Mouse (Mus musculus): ENCODE data around the gene Wnk2. TPM values are rescaled to one million over a fixed set of nuclear protein-coding genes. Genes with fewer than 3 reads are reported as not detected.

Gene Wnk2
- 1.2 and 1.4 TPM in 2 replicates for polyA plus RNA-seq (2015; fragmentation: Nextera tagmentation; extraction: Ambion mirVana)

DNA sequence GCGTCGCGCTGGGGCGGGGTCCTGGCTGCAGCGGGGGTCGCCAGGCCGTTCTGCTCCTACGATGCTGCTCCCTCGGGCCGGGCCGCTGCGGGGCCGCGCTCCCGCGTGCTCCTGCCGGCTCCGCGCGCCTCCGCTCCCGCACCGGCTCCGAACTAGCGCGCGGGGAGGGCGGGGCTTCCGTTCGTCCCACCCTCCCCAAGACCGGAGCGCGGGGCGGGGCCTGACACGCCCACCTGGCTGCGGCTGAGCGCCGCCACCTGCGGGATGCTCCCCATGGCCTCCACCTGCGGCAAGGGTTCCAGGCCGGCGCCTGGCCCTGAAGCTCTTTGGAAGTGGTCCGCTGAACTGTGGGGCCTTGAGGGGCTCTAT is at the start of gene Wnk2:
Wnk2 (minus strand) TSS at position 157 of the 369 bp plus-strand sequence.
- Histone ChIP-seq H3K27me3 (peaks cover 68% of the 10 kb centered on the region), H3K9me3 (replicated peaks) (no peaks in the 10 kb centered on the region), H3K27ac (0 out of 2 replicates have a peak within 1 kb of the TSS, but pooled peaks have one; percentile 22), H3K4me2 (peak within 1 kb of the TSS; percentile 99), H3K4me3 (replicated peaks) (peak within 1 kb of the TSS; percentile 73), H3K36me3 (no peaks in the 10 kb centered on the region), H3K9ac (peak within 1 kb of the TSS; percentile 67), H3K4me1 (peaks cover 41% of the 10 kb centered on the region)
- ATAC-seq (replicated peaks; ENCODE audit: low FRiP score): peak; percentile 75
- WGBS: under 1% methylated on average over 43 of the region's 43 CpGs

DNA sequence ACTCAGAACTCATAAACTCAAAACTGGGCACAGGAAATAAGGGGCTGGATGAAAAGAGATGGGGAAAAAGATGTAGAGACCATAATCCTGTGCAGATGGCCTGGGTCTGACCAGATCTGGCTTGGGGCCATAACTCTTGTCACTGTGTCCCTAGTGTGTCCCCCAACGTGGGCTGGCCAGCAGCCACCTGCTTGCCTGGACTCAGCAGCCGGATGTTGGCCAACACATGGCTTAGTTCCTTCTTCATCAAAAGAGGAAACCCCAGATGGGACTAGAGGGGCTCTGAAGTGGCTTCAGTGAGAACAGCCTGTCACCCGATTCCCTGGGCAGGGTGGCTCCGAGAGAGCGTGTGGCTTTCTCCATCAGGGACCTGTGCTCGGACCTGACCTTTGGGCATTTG is 49.0 kb upstream of the Wnk2 start:
- ATAC-seq (replicated peaks; ENCODE audit: low FRiP score): no peak
- no peak overlapping the region for H3K4me3 ChIP-seq (replicated peaks)
- H3K4me1 ChIP-seq: peaks cover 24% of the 10 kb centered on the region
- H3K4me2 ChIP-seq: no peak overlapping the region
- peaks cover 16% of the 10 kb centered on the region for H3K36me3 ChIP-seq
- H3K27me3 ChIP-seq: no peaks in the 10 kb centered on the region
- no peak overlapping the region for H3K27ac ChIP-seq
- H3K9me3 ChIP-seq (replicated peaks): no peaks in the 10 kb centered on the region
- no peak overlapping the region for H3K9ac ChIP-seq
- 70% methylated on average over 6 of the region's 6 CpGs for WGBS

DNA sequence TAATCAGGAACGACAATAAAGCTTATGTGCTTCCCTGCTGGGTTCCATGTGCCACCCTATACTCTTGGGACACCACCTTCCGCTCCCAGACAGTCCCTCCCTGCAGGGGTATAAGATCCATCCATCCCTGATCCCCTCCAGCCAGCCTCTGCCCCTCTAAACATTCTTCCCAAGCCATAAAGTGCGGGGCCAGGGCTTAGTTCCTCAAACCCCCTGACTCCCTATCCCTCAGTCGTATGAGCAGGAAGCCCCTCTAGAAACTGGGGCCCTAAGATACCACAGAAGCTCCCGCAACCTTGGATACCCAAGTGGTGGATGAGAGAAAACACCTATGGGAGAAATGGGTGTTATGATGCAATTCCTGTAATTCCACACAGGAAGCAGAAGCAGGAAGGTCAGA is 48.4 kb upstream of the Wnk2 start:
- ATAC-seq (replicated peaks; ENCODE audit: low FRiP score): no peak
- no peak overlapping the region for H3K27ac ChIP-seq

DNA sequence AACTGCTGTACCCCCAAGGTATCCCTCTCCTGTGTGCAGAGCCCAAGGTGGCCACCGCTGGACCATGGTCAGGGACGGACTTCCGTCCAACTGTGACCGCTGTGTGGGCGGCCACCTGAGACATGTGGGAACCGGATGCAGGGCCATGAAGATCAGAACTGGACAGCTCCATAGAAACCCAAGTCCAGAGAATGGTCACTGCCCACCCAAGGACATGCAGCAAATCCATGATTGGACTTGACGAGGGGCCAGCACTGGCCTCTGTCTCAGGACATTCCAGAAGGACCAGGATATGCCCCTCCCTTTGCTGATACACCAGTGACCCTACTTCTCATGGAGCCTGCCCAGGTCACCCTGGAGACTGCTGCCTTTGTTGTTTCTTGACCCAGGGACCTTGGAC is 47.8 kb upstream of the Wnk2 start:
- H3K27me3 ChIP-seq: no peaks in the 10 kb centered on the region
- H3K9me3 ChIP-seq (replicated peaks): no peaks in the 10 kb centered on the region
- H3K4me1 ChIP-seq: peaks cover 35% of the 10 kb centered on the region
- peaks cover 16% of the 10 kb centered on the region for H3K36me3 ChIP-seq
- no peak overlapping the region for H3K4me3 ChIP-seq (replicated peaks)
- H3K9ac ChIP-seq: no peak overlapping the region
- H3K4me2 ChIP-seq: no peak overlapping the region
- ATAC-seq (replicated peaks; ENCODE audit: low FRiP score): no peak
- WGBS: 47% methylated on average over 7 of the region's 7 CpGs
- H3K27ac ChIP-seq: no peak overlapping the region

More for the DNA sequence above, 48.4 kb upstream of the Wnk2 start:
- H3K4me1 ChIP-seq: peaks cover 29% of the 10 kb centered on the region
- peaks cover 16% of the 10 kb centered on the region for H3K36me3 ChIP-seq
- no peak overlapping the region for H3K9ac ChIP-seq
- no peak overlapping the region for H3K4me3 ChIP-seq (replicated peaks)
- no peak overlapping the region for H3K4me2 ChIP-seq
- no peaks in the 10 kb centered on the region for H3K9me3 ChIP-seq (replicated peaks)
- 86% methylated on average over 5 of the region's 5 CpGs for WGBS
- no peaks in the 10 kb centered on the region for H3K27me3 ChIP-seq

DNA sequence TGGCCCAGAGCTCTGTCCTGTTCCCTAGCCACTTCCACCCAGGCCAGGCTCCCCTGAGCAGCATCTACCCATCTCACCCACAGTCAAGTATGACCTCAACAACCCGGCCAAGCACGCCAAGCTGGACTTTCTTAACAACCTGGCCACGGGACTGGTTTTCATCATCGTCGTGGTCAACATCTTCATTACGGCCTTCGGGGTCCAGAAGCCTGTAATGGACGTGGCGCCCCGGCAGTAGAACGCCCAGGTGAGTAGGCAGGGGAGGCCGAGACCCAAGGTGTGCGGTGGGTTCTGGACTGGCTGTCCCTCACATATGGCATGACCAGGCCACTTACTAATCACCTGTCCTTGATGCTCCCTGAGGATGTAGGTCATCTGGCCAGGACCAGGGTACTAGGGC is 47.0 kb upstream of the Wnk2 start:
- no peak overlapping the region for H3K4me2 ChIP-seq
- H3K4me1 ChIP-seq: peaks cover 43% of the 10 kb centered on the region
- no peaks in the 10 kb centered on the region for H3K9me3 ChIP-seq (replicated peaks)
- no peak overlapping the region for H3K4me3 ChIP-seq (replicated peaks)
- no peak for ATAC-seq (replicated peaks; ENCODE audit: low FRiP score)
- H3K36me3 ChIP-seq: peaks cover 16% of the 10 kb centered on the region
- H3K9ac ChIP-seq: no peak overlapping the region
- no peak overlapping the region for H3K27ac ChIP-seq
- 95% methylated on average over 13 of the region's 13 CpGs for WGBS
- H3K27me3 ChIP-seq: no peaks in the 10 kb centered on the region

DNA sequence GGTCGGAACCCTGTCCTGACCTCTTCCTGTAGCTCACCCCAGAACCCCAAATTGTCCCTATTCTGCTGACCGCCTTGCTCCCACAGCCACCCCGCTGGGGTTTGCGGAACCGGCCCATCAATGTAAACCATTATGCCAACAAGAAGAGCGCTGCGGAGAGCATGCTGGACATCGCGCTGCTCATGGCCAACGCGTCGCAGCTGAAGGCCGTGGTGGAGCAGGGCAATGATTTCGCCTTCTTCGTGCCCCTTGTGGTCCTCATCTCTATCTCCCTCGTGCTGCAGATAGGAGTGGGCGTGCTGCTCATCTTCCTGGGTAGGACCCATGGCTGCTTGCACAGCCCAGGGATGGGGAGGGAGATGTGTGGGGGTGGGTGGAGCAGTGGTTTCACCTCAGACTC is 45.8 kb upstream of the Wnk2 start:
- Histone ChIP-seq H3K4me2 (no peak overlapping the region), H3K4me1 (peaks cover 55% of the 10 kb centered on the region), H3K9ac (no peak overlapping the region), H3K36me3 (peaks cover 16% of the 10 kb centered on the region), H3K9me3 (replicated peaks) (no peaks in the 10 kb centered on the region), H3K27ac (no peak overlapping the region), H3K27me3 (no peaks in the 10 kb centered on the region), H3K4me3 (replicated peaks) (no peak overlapping the region)
- no peak for ATAC-seq (replicated peaks; ENCODE audit: low FRiP score)
- 95% methylated on average over 17 of the region's 17 CpGs for WGBS

DNA sequence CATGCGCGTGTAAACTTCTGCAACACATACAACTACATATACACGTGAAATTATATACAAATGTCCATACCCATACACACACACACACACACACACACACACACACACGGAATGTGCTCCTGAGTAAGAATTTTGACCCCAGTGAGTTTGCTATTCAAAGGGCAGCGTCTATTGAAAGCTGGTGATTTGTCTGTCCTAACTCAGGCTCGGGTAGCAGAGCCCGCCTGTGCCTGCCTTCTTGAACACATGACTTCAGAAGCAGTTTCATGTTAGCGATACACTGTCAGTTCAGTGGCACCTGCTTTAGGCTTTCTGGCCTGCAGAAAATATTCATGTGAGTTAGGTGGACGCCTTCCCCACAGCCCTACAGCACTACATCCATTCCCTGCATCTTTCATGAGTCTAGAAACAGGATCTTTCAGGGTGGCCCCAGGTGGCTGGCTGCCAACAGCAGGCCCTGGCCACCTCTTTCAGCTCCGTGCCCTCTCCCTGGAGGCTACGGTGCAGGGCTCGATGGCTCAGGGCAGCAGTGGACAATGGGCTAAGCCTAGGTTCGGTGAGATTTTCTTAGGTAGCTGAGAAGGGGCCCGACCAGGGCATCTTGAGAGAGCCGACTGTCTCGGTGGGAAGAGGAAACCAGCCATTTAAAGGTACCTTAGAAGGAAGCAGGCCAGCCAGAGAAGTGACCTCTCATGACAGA is 44.5 kb upstream of the Wnk2 start:
- peaks cover 16% of the 10 kb centered on the region for H3K36me3 ChIP-seq
- no peak overlapping the region for H3K4me3 ChIP-seq (replicated peaks)
- 68% methylated on average over 16 of the region's 16 CpGs for WGBS
- peaks cover 63% of the 10 kb centered on the region for H3K4me1 ChIP-seq
- H3K9me3 ChIP-seq (replicated peaks): no peaks in the 10 kb centered on the region
- 0 out of 2 replicates have a peak overlapping the region, but pooled peaks have one; percentile 25 for H3K27ac ChIP-seq
- H3K9ac ChIP-seq: no peak overlapping the region
- H3K27me3 ChIP-seq: no peaks in the 10 kb centered on the region
- H3K4me2 ChIP-seq: no peak overlapping the region
- no peak for ATAC-seq (replicated peaks; ENCODE audit: low FRiP score)

DNA sequence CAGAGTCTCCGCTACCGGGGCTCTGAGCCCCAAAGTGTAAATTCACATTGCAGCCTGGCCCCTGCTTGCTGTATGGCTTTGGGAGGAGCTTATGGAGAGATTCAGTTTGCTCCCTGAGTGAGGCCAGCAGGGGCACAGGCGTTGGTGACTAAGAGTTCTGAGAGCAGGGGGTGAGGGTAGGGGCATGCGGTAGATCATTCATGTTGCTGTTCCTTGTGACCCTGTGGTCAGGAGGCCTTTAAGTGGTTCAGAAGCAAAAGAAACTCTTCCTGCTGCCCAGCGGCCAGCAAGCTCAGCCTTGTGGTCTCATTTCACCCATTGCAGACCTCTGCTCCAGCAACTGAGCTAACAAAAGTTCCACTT is 43.8 kb upstream of the Wnk2 start:
- 43% methylated on average over 5 of the region's 5 CpGs for WGBS
- Histone ChIP-seq H3K4me1 (peaks cover 69% of the 10 kb centered on the region), H3K9ac (no peak overlapping the region), H3K4me2 (no peak overlapping the region), H3K9me3 (replicated peaks) (no peaks in the 10 kb centered on the region), H3K4me3 (replicated peaks) (no peak overlapping the region), H3K27me3 (no peaks in the 10 kb centered on the region), H3K27ac (peak overlapping the region; percentile 86), H3K36me3 (peaks cover 16% of the 10 kb centered on the region)
- ATAC-seq (replicated peaks; ENCODE audit: low FRiP score): no peak

DNA sequence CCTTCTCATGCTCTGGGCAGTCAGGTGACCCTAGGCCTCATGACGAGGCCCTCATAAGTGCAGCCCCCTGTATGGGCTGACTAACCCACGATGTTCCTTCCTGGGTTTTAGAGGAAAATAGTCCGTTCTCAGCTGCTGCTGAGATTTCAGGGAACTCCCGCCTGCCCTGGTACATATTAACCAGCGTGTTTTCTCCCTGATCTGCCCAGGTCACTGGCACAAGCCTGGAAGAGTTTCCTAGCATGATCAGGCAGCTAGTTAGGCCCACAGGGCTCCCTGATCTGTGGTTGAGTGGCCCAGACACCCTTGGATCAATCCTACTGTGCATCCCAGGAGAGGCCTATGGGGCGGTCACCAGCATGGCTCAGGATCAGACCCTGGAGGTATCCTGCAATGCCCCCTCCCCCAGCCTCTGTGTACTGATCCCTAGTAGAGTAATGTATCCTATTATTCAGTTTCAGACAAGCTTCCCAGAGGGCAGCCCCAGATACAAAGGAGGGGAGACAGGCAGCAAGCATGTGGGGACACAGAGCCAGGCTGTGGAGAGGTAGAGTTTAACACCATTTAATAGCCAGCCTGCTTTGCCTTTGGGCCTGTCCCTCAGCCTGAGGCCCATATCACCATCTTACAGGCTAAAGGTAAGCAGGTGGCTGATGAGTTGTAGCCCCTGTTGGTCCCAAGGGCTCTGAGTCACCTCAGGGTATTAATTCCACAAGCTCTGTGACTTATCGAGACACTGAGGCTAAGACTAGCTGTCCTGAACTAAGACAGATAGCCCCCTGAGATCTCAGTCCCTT is 43.3 kb upstream of the Wnk2 start:
- no peak for ATAC-seq (replicated peaks; ENCODE audit: low FRiP score)
- Histone ChIP-seq H3K27ac (peak overlapping the region; percentile 86), H3K27me3 (no peaks in the 10 kb centered on the region), H3K9me3 (replicated peaks) (no peaks in the 10 kb centered on the region), H3K4me2 (peak overlapping the region; percentile 20; the same call in 1 of the 2 replicates), H3K36me3 (peaks cover 13% of the 10 kb centered on the region), H3K4me1 (peaks cover 71% of the 10 kb centered on the region), H3K4me3 (replicated peaks) (no peak overlapping the region), H3K9ac (0 out of 2 replicates have a peak overlapping the region, but pooled peaks have one; percentile 12)
- WGBS: 58% methylated on average over 7 of the region's 7 CpGs

DNA sequence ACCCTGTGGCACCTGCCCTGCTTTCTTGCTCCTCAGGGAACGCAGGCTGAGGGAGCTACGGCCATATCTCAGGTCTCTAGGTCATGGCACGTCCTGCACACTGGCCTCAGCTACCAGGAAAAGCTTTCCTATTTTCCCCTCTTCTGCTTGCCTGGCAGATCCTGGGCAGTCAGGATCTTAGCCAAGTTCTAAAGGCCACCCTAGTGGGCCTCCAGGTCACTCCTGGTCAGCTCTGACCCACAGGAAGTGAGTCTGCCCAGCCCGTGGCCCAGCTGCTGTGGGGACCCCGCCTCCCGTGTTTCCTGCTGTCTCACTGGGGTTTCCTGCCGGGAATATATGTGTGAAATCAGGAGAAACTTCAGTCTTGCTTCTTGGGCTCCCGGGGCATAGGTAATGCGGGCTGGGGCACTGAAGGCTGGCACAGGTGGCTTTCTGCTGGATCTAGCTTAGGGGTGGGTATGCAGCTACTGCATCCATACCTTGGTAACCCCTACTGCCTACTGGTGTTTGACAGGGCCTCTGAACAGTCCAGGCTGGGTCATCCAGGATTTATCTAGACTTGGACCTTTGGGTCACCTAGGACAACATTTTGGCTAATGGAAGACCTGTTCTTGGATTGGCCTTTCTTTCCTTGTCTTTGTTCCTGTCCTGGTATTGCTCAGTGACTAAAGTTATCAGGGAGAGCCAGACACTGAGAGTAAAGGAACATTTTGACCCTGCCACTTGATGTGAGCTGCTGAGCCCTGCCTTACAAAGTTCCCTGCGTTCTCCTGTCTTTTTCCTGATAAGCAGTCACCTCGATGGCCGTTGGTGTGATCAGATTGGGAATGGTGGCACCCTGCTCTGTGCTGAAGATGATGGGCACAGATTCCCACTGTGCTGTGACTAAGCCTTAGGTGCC is 42.4 kb upstream of the Wnk2 start:
- 53% methylated on average over 12 of the region's 12 CpGs for WGBS
- peaks cover 63% of the 10 kb centered on the region for H3K4me1 ChIP-seq
- ATAC-seq (replicated peaks; ENCODE audit: low FRiP score): no peak
- H3K4me3 ChIP-seq (replicated peaks): no peak overlapping the region
- H3K9me3 ChIP-seq (replicated peaks): no peaks in the 10 kb centered on the region
- H3K36me3 ChIP-seq: peaks cover 5% of the 10 kb centered on the region
- peak overlapping the region; percentile 86 for H3K27ac ChIP-seq
- peak overlapping the region; percentile 32 for H3K4me2 ChIP-seq
- H3K9ac ChIP-seq: 0 out of 2 replicates have a peak overlapping the region, but pooled peaks have one; percentile 12
- H3K27me3 ChIP-seq: no peaks in the 10 kb centered on the region

DNA sequence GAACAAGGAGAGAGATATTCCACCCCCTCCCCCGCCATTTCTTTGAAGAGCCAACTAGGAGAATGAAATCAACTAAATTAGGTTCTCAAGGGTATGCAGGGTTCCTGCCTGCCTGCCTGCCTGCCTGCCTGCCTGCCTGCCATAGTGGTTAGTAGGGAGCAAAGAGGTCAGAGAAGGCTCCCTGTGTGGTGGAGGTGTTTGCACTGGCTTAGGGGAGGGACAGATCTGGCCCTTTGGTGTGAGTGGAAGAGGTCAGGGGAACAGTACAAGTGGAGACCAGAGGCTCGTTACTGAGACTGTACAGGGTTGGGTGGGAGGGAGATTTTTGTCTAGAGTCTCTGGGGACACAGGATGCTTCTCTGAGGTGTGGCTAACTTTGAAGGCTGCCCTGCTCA is 41.1 kb upstream of the Wnk2 start:
- H3K4me2 ChIP-seq: peak overlapping the region; percentile 97
- no peak for ATAC-seq (replicated peaks; ENCODE audit: low FRiP score)

More for the DNA sequence above, 41.1 kb upstream of the Wnk2 start:
- H3K36me3 ChIP-seq: no peaks in the 10 kb centered on the region
- no peaks in the 10 kb centered on the region for H3K9me3 ChIP-seq (replicated peaks)
- peaks cover 63% of the 10 kb centered on the region for H3K4me1 ChIP-seq
- no peak overlapping the region for H3K27ac ChIP-seq
- no peaks in the 10 kb centered on the region for H3K27me3 ChIP-seq
- WGBS: 62% methylated on average over 2 of the region's 2 CpGs
- peak overlapping the region; percentile 84; the same call in 1 of the 2 replicates for H3K4me3 ChIP-seq (replicated peaks)
- no peak overlapping the region for H3K9ac ChIP-seq
